In the genomic region with DNA sequence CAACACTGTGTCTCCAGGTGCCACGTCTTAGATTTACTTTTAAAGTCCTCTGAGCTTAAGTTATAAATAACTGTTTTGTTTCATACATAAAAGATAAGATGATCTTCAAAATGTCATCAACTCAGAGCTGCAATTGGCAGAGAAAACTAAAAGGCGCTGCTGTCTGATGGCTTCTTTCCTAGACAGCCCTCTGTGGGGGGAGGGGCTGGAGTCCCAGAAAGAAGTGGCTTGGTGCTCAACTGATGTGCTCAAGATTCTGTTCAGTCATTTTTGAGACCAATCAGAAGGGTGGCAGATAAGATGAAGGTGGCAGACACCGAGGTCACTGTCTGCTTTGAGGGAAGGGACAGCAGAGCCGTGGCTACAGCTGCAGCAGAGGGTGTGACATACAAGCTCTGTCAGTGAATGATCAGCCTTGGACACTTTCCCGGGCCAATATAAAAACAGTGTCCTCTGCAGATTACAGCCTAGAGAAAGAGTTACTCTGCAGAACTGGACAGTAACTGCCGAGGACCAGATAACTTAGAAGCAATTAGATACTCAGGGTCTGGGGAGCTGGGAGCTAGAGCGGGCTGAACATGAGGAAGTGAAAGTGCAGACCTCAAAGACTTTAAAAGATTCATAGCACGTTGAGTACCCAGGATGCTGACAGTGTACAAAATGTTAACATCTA, we compare ENCODE assay signal across 16 mouse cellular contexts. TPM values are rescaled to one million over a fixed set of nuclear protein-coding genes. Genes with fewer than 3 reads are reported as not detected.
DNase-seq lines count a peak whose midpoint lies in the region; ATAC-seq and TF ChIP-seq lines count a peak whose summit lies in the region.
"Had no signal": no experiment of that assay in that cellular context is flagged by ENCODE, and none has a peak within 500 bp of the region (broad histone marks: within the 10 kb centered on the region; RNA-seq: fewer than 3 reads in every experiment).

No protein-coding gene starts in this region.

- H3K4me2 ChIP-seq in heart, embryonic 13.5 days: peak overlapping the region; percentile 45
- H3K4me2 ChIP-seq in kidney, embryonic 14.5 days (replicated peaks; ENCODE audit: low read depth, low read length): no peak overlapping the region
- H3K4me2 ChIP-seq: hindbrain, embryonic 14.5 days; midbrain, embryonic 15.5 days had no signal

- H3K9me3 ChIP-seq in heart, embryonic 13.5 days: no peaks in the 10 kb centered on the region
- no peaks in the 10 kb centered on the region for H3K9me3 ChIP-seq in kidney, embryonic 14.5 days (ENCODE audit: control insufficient read depth, low read length)
- H3K9me3 ChIP-seq: midbrain, embryonic 15.5 days had no signal

- no peak overlapping the region for H3K9ac ChIP-seq in heart, embryonic 13.5 days
- H3K9ac ChIP-seq in kidney, embryonic 14.5 days (ENCODE audit: low read depth, low read length): no peak overlapping the region
- H3K9ac ChIP-seq: hindbrain, embryonic 14.5 days; midbrain, embryonic 15.5 days had no signal

- TF ChIP-seq POLR2A in thymus, adult 2 months (IDR thresholded peaks at IDR 0.05; ENCODE audit: control insufficient read depth, extremely low read depth, insufficient read depth, low read length, poor library complexity): no peak

- TF ChIP-seq CTCF in thymus, adult 2 months (IDR thresholded peaks at IDR 0.05; ENCODE audit: borderline replicate concordance, control insufficient read depth, extremely low read depth, insufficient read depth, low read length, poor library complexity): no peak

- H3K4me3 ChIP-seq in heart, embryonic 13.5 days: no peak overlapping the region
- no peak overlapping the region for H3K4me3 ChIP-seq in thymus, adult 2 months (ENCODE audit: control insufficient read depth, insufficient read depth, low read length)
- H3K4me3 ChIP-seq in kidney, embryonic 14.5 days (ENCODE audit: low read length): no peak overlapping the region
- H3K4me3 ChIP-seq: midbrain, embryonic 15.5 days had no signal

- peaks cover 1% of the 10 kb centered on the region; the same call in 1 of the 2 replicates for H3K27me3 ChIP-seq in heart, embryonic 13.5 days (replicated peaks)
- H3K27me3 ChIP-seq in thymus, adult 2 months (ENCODE audit: control insufficient read depth, insufficient read depth, low read length): no peaks in the 10 kb centered on the region
- H3K27me3 ChIP-seq in kidney, embryonic 14.5 days (ENCODE audit: control insufficient read depth, insufficient read depth, low read length): no peaks in the 10 kb centered on the region
- H3K27me3 ChIP-seq: midbrain, embryonic 15.5 days had no signal

- H3K27ac ChIP-seq in heart, embryonic 13.5 days (replicated peaks): no peak overlapping the region; the same call in 1 of the 2 replicates
- H3K27ac ChIP-seq in thymus, adult 2 months (ENCODE audit: control insufficient read depth, insufficient read depth, low read length): no peak overlapping the region
- no peak overlapping the region for H3K27ac ChIP-seq in kidney, embryonic 14.5 days (ENCODE audit: low read depth, low read length)
- H3K27ac ChIP-seq: hindbrain, embryonic 14.5 days; midbrain, embryonic 15.5 days had no signal

- ATAC-seq in heart, embryonic 13.5 days (ENCODE audit: extremely low read depth, insufficient number of reproducible peaks, low FRiP score, low TSS enrichment): no peak
- no peak for ATAC-seq in kidney, embryonic 14.5 days (ENCODE audit: low FRiP score, low TSS enrichment)
- ATAC-seq: lung, postnatal 0 days; midbrain, embryonic 15.5 days had no signal

- peaks cover 19% of the 10 kb centered on the region for H3K4me1 ChIP-seq in heart, embryonic 13.5 days
- peaks cover 9% of the 10 kb centered on the region for H3K4me1 ChIP-seq in thymus, adult 2 months (replicated peaks; ENCODE audit: control insufficient read depth, insufficient read depth, low read length)
- no peaks in the 10 kb centered on the region for H3K4me1 ChIP-seq in kidney, embryonic 14.5 days (ENCODE audit: control insufficient read depth, insufficient read depth, low read length)
- H3K4me1 ChIP-seq: midbrain, embryonic 15.5 days had no signal

- no peak for DNase-seq in heart, adult 8-10 months (ENCODE audit: low spot score)
- DNase-seq in thymus, adult 2 months: peak; percentile 16
- DNase-seq in thymus, postnatal 0 days (ENCODE audit: low spot score): no peak
- peak; percentile 29 for DNase-seq in induced T-regulatory cell, adult 2 months (ENCODE audit: low read depth)
- DNase-seq in thymus, postnatal 4 days: peak; percentile 61
- no peak for DNase-seq in layer of hippocampus, adult 9-10 months (ENCODE audit: low spot score)
- DNase-seq: cerebellum, adult 9-10 months; kidney, adult 9 months had no signal

- H3K36me3 ChIP-seq in heart, embryonic 13.5 days: no peaks in the 10 kb centered on the region
- H3K36me3 ChIP-seq in thymus, adult 2 months (ENCODE audit: control insufficient read depth, insufficient read depth, low read length): no peaks in the 10 kb centered on the region
- H3K36me3 ChIP-seq in kidney, embryonic 14.5 days (ENCODE audit: control insufficient read depth, insufficient read depth, low read length): no peaks in the 10 kb centered on the region
- H3K36me3 ChIP-seq: midbrain, embryonic 15.5 days had no signal

- 25% methylated on average over 8 of the region's 8 CpGs for WGBS in heart, embryonic 13.5 days
- WGBS in thymus, adult 2 months: 24% methylated on average over 8 of the region's 8 CpGs
- WGBS in kidney, embryonic 14.5 days: 67% methylated on average over 8 of the region's 8 CpGs

RNA-seq across cellular contexts. Expression of a gene that starts 13.7 kb away (rescaled TPM):
- 1.3 and 1.9 TPM in 2 replicates for polyA plus RNA-seq in heart, embryonic 13.5 days (2015; fragmentation: Nextera tagmentation; extraction: Ambion mirVana)
- 1 to 10 TPM; 2.3 to 3.8 (median 3.2) TPM for total RNA-seq in heart, adult 8-10 months (2022)
- 4.7 and 8.0 TPM in 2 replicates for polyA plus RNA-seq in thymus, adult 2 months (2012; rRNA removed)
- 3.8 and 4.2 TPM in 2 replicates for polyA plus RNA-seq in thymus, postnatal 0 days (2015; fragmentation: Nextera tagmentation; extraction: Ambion mirVana)
- 1.4 and 2.1 TPM in 2 replicates for polyA plus RNA-seq in kidney, embryonic 14.5 days (2014; fragmentation: Nextera tagmentation; extraction: Ambion mirVana)

RNA-seq across cellular contexts. Expression of a gene that starts 41.6 kb away (rescaled TPM):
- 0.08 and 0.39 TPM in 2 replicates for polyA plus RNA-seq in heart, embryonic 13.5 days (2015; fragmentation: Nextera tagmentation; extraction: Ambion mirVana)
- total RNA-seq in heart, adult 8-10 months (2022): under 1 TPM in 3 of 4 experiments, not detected in 1; 0.06 to 0.16 (median 0.09) TPM
- polyA plus RNA-seq in thymus, adult 2 months (2012; rRNA removed): 0.99 and 1.1 TPM in 2 replicates
- 0.08 and 0.14 TPM in 2 replicates for polyA plus RNA-seq in thymus, postnatal 0 days (2015; fragmentation: Nextera tagmentation; extraction: Ambion mirVana)
- polyA plus RNA-seq in kidney, embryonic 14.5 days (2014; fragmentation: Nextera tagmentation; extraction: Ambion mirVana): 0.33 and 0.62 TPM in 2 replicates
- total RNA-seq: adrenal gland, postnatal 36 days; gastrocnemius, adult 8-10 months had no signal
- polyA plus RNA-seq: forebrain, embryonic 11.5 days had no signal

Comparison
In these comparisons a context has a peak if more than half of its experiments do, and no peak if none do; other contexts are left out.
1. DNase-seq: peak in thymus, adult 2 months (single experiment), induced T-regulatory cell, adult 2 months (single experiment) and thymus, postnatal 4 days (single experiment); none in heart, adult 8-10 months (single experiment), thymus, postnatal 0 days (single experiment) and layer of hippocampus, adult 9-10 months (single experiment).